Mouse (Mus musculus): ENCODE data around the gene H60b.
"Not testable (repeated sequence)": the region's sequence is repeated elsewhere in the genome, so short reads cannot be mapped to it uniquely, and the experiment has no call there.

DNA sequence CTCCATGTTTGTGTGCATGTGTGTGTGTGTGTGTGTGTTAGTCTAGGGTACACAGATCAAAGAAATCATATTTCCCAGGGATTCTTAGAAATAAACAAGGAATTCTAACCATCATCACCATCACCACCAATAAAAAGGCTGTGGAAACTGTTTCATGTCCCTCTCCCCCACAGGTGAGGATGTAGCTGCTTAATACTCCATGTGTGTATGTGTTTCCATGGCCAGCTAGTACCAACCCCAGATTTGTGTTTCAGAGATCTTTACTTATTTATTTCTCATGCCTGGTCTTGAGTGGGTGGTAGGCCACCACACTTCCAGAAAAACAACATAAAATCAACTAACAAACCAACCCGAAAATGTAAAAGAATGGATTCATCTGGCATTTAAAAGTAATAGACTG is 16.2 kb upstream of the H60b start:
- not testable (repeated sequence) for TF ChIP-seq EP300, CTCF (IDR thresholded peaks at IDR 0.05)
